Mouse (Mus musculus) layer of hippocampus, adult 2 months (tissue): ENCODE measurements around the gene Fblim1. TPM values are rescaled to one million over a fixed set of nuclear protein-coding genes. Genes with fewer than 3 reads are reported as not detected.
A peak's percentile ranks its signal among the peaks of the same experiment; 100 is the strongest.
"Not testable (repeated sequence)": the region's sequence is repeated elsewhere in the genome, so short reads cannot be mapped to it uniquely, and the experiment has no call there.

Source experiments
- DNase-seq, 2 experiments: peaks; one replicate each; pipeline ENCODE4 v3.0.0; 2022; ENCODE audit warnings: low spot score in 2 of 2
- H3K27ac ChIP-seq: fragments of 200-600 bp; 2 replicates; pipeline ENCODE4 v1.8.1; 2022
- H3K4me3 ChIP-seq: fragments of 200-600 bp; 2 replicates; pipeline ENCODE4 v1.8.1; 2022; ENCODE audit warnings: mild to moderate bottlenecking
- CTCF ChIP-seq: fragments of 200-600 bp; conservative IDR thresholded peaks from 2 replicates; pipeline ENCODE4 v1.8.1; 2022; ENCODE audit warnings: antibody characterized with exemption, mild to moderate bottlenecking, moderate library complexity
- total RNA-seq, 2 experiments: library from RNA; stranded (reverse); gene quantifications; 2 replicates each; pipeline ENCODE4 v1.2.3; 2021

Fblim1 gene
- total RNA-seq, 2 experiments from 2014 or later = 0.47 to 0.90 TPM

DNA sequence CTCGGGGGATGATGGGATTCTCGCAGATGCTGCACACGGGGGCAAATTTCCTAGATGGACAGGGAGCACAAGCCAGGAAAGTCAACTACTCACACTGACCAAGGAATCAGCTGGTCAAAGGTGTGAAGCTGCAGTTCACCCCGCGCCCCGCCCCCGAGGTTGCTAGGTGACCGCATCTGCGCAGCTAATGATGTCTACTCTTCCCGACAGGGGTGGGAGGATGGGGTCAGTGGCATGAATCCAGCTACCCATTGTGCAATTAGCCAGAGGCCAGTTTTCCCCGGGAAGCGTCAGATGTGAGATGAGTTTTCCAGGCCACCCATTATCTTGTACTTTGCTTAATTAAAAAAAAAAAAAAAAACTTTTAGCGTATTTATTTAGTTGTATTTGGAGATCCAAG lies 24.8 kb downstream of the Fblim1 start:
- H3K4me3 ChIP-seq = no peak overlapping the region
- H3K27ac ChIP-seq = no peak overlapping the region
- no peak for TF ChIP-seq CTCF
- DNase-seq = no peak

DNA sequence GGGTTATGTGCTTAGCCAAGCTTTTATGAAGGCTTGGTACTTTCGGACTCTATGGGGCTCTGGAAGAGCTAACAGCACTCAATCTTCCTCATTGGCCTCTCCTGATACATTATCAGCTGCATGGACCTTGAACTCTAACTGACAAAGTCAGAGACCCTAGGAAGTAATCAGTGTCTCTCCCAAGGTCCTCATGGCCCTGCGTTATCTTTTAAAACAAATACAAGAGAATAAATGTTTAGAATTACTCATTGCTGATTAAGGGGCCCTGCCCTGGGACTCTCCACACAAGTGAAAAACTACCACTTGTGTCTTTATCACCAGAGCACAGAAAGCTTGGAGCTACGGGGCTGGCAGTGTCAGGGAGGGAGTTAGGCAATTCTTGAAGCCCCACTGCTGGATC lies 27.1 kb downstream of the Fblim1 start:
- Histone ChIP-seq H3K27ac (no peak overlapping the region), H3K4me3 (no peak overlapping the region)
- no peak for DNase-seq
- no peak for TF ChIP-seq CTCF

DNA sequence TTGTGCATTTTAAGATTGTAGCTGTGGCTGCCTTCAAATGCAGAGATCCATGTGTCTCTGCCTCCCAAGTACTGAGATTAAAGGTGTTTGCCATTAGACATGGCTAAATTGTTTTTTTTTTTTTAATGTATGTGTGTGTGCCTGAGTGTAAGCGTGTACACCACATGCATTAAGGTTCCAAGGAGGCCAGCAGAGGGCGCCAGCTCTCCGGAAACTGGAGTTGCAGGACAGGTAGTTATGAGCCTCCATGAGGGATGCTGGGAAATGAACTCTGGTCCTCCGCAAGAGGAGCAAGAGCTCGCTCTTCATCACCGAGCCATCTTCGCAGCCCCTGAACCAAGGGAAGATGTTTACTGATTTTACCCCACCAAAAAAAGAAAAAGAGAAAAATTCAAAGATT lies 29.0 kb downstream of the Fblim1 start:
- TF ChIP-seq CTCF = no peak; the same call in 1 of the 2 replicates
- H3K4me3 ChIP-seq = no peak overlapping the region
- no peak for DNase-seq
- H3K27ac ChIP-seq = no peak overlapping the region

DNA sequence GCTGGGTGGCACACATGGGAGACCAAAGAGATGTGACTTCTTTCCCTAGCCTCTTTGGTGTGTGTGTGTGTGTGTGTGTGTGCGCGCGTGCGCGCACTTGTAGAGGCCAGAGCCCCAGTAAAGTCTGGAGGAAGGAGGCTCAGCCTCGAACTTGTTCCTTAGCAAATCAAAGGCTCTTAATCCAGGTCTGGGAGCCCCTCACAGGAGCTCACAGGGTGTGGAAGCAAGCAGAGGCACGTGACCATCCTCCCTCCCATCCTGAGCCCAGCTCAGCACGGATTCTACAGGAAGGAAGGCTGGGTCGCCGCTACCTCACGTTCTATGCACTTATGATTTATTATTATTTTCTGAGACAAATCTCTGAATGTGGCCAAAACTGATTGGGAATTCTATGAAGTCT lies 29.5 kb downstream of the Fblim1 start:
- H3K4me3 ChIP-seq = no peak overlapping the region
- TF ChIP-seq CTCF = no peak
- no peak for DNase-seq
- H3K27ac ChIP-seq = no peak overlapping the region

DNA sequence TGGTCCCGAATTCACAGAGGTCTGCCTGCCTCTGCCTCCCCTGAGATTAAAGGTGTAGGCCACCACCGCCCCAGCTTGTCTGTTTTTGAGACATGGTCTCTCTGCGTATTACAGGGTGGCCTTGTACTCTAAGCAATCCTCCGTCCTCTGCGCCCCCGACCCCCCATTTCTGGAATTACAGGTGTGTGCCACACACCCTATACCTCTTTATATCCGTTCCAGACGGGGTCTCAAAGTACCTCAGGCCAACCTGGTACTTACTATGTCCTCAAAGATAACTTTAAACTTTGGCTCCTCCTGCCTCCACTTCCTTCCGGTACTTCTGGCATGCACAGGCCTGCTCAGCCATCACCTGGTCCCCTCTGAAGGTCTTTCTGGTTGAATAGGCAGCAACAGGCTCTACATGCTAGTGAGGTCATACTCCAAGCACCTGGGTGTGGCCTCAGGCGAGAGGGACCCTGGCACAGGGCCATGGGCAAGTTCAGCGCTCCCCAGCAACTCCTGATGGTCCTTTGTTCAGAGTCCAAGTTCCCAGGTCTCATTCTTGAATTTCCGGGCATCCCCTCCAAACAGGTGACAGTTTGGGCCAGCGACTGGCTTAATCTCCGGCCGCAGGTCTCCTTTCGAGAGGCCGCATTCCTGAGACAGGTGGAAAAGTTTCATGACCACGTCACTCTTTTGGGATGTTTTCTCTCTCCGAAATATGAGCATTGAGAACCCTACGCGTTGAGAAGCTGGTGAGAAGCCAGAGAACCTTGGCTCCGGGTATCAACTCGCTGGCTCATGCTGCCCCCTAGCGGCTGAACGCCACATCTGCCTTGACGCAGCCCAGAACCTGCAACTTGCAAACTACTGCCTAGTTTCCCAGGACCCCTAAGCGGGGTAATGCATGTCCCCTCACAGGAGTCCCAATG lies 30.9 kb downstream of the Fblim1 start:
- TF ChIP-seq CTCF = peak; percentile 99
- H3K27ac ChIP-seq = no peak overlapping the region; the same call in 1 of the 2 replicates
- H3K4me3 ChIP-seq = no peak overlapping the region; the same call in 1 of the 2 replicates
- DNase-seq = peak; percentile 73 to 88

DNA sequence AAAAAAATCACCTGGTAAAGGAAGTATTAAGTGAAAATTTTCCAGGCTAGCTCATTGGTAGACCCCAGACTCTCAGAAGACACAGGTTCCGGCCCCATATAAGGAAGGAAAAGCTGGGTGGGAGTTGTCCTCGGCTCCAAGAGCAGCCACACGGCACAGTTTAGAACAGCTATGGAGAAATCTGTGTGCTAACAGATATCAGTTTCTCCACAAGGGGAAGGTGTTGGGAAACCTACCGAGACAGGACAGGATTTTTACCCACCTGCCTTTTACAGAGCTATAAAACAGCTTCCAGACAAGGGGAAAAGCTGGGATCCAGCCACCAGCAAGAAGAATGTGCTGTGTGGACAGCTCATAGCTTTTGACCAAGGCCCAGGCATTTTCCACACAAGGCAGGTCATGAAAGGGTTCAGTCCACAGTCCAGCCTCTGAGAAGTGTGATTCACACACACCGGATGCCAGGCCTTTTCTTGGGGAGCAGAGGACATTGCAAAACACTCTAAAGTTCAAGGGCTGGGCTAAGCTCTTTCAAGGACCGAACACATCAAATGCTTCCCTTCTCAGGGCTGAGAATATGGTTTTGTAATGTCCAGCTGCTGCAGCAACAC lies 32.4 kb downstream of the Fblim1 start:
- no peak; the same call in 1 of the 2 replicates for TF ChIP-seq CTCF
- DNase-seq = no peak
- no peak overlapping the region for H3K4me3 ChIP-seq
- H3K27ac ChIP-seq = no peak overlapping the region

DNA sequence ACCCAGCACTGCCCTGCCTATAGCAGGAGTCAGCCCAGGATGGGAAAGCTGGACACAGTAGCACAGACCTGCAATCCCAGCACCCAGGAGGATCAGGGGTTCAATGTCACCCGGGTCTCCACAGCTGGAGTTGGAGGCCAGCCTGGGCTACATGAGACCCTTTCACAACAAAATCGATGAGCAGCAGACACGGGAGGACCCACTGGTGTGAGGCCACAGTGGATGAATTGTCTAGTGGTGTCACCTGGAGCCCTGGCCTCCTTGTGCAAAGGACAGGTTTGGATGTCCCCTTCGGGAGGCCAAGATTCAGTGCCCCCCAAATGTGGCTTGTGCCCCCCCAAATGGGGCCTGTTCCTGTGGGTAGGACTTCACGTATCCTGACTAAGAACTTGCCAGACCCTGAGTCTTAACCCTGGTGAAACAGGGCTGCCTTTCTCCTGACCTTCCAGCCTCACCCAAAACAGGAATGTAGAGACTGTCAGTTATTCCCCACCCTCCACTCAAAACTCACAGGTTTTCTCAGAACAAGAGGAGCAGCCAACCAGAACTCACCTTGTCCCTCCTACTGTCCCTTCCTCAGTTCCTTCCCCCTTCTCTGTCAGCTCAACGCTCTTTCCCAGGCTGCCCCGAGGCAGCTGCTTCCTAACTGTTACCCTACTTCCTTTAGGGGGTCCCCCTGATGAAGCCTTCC lies 33.1 kb downstream of the Fblim1 start:
- TF ChIP-seq CTCF = no peak
- no peak for DNase-seq
- Histone ChIP-seq H3K4me3 (no peak overlapping the region), H3K27ac (no peak overlapping the region)

DNA sequence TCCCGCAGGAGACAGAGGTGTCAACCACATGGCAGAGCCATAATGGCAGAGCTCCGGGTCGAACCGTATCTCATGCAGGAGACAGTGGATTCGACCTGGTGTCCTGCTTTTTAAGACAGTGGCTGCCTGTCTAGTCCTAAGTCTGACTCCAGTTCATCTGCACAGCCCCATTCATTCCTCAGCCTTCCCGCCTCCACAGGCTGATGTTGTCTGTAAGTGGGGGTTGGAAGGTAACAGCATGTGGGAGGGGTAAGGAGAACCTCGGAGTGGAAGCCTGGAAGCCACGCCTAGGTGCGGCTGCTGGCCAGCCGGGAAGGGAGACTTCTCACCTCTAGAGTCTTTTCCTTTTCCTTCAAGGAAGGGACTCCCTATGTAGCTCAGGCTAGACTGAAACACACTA lies 34.0 kb downstream of the Fblim1 start:
- Histone ChIP-seq H3K27ac (no peak overlapping the region), H3K4me3 (no peak overlapping the region)
- no peak for DNase-seq
- no peak for TF ChIP-seq CTCF

DNA sequence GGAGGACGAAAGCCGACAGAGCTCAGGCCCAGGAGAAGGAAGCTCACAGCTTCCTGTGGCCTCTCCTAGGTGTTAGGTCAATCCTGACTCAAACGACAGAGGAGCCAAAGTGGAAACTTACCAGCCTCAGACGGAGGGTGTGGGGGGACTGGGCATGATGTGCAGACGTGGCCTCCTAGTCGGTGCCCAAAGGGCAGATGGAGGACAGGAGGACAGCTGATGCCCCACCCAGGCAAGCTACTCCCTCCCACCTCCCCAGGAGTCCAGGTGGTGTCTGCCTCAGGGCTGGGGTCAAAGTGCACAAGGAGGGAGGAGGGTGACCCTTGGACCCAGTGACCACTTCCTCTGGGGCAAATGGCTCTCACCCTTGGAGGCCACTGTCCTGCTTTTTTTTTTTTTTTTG lies 34.6 kb downstream of the Fblim1 start:
- H3K27ac ChIP-seq = no peak overlapping the region
- TF ChIP-seq CTCF = no peak
- no peak for DNase-seq
- H3K4me3 ChIP-seq = no peak overlapping the region

DNA sequence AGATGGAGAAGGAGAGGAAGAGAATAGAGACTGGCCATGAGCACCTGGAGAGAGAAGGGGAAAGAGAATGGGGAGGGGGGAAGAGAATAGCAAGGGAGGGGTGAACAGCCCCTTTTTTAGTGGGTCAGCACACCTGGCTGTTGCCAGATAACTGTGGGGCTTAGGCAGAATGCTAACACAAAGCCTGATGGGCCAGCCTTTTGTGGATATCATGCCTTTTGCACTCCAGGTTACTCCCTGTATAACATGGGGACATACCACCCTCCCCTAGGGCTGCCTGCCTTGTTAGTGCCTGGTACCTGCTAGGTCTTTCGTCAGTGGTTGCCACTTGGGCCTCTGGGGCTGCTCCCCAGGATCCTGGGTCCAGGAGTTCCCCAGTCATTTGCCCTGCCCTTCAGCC lies 35.1 kb downstream of the Fblim1 start:
- TF ChIP-seq CTCF = no peak
- Histone ChIP-seq H3K4me3 (no peak overlapping the region), H3K27ac (no peak overlapping the region)
- DNase-seq = no peak

DNA sequence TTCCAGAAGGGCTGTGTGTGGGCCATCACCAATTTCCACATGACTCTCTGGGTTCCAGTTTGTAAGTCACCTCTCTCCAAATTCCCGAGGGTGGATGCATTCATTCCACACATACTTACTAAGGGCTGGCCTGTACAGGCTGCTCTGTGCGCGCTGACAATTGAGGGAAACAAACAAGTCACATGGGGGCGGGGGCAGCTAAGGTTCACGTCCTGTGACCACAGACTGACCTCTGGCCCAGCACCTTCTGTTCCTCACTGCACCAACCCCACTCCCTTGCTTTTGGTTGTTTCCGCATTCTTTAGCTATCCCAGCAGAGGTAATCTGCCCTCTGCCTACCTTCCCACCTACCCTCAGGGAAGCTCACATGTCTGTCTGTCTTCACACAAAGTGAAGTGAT lies 35.9 kb downstream of the Fblim1 start:
- DNase-seq = no peak
- Histone ChIP-seq H3K4me3 (no peak overlapping the region), H3K27ac (0 out of 2 replicates have a peak overlapping the region, but pooled peaks have one; percentile 18)
- no peak for TF ChIP-seq CTCF

DNA sequence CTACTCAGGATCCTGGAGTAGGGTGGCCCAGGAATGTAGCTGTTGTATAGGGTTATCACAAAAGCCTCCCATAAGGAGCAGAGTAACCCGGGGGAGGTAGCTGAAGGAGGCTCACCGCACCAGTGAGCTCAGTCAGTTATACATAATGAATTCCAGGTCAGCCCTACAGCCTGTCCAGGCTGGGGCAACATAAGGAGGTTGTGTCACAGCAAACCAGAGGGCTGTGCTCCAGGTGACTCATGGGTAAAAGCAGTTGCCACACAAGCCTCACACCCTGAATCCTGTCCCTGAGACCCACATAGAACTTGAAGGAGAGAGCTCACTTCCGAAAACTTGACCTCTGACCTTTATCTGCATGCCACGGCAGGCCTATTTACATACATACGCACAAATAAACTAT lies 36.9 kb downstream of the Fblim1 start:
- H3K4me3 ChIP-seq = no peak overlapping the region
- DNase-seq = no peak
- no peak overlapping the region for H3K27ac ChIP-seq
- TF ChIP-seq CTCF = no peak

DNA sequence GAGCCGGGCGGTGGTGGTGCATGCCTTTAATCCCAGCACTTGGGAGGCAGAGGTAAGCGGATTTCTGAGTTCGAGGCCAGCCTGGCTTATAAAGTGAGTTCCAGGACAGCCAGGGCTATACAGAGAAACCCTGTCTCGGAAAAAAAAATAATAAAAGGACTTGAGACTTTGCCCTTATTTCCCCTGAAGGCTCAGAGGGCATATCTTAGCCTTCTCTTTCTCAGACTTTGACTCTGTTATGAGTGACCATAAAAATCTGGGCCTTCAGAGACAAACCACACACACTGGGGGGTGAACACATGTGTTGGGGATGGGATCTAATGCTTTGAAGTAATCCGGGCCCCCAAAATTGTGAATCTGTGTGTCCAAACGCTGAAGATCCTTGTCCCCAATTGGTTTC lies 38.7 kb downstream of the Fblim1 start:
- not testable (repeated sequence) for H3K27ac ChIP-seq, H3K4me3 ChIP-seq, DNase-seq
